Mouse (Mus musculus): Measurements from ENCODE around the gene Rac1.

- no peak for TF ChIP-seq POLR2A (IDR thresholded peaks at IDR 0.05; ENCODE audit: control insufficient read depth, extremely low read depth, insufficient read depth, low read length, poor library complexity)
- TF ChIP-seq CTCF (IDR thresholded peaks at IDR 0.05; ENCODE audit: borderline replicate concordance, control insufficient read depth, extremely low read depth, insufficient read depth, low read length, poor library complexity), result no peak
Measured at GRCm38 (mm10) chr5:143491736-143492135, 36.1 kb downstream of the Rac1 start.

Measured in thymus, adult 2 months (tissue).